Mouse (Mus musculus) heart, postnatal 14 days (tissue): Measurements from ENCODE around the gene Klhl2. TPM values are rescaled to one million over a fixed set of nuclear protein-coding genes. Genes with fewer than 3 reads are reported as not detected.
A peak's percentile ranks its signal among the peaks of the same experiment; 100 is the strongest.

Experiments used
- DNase-seq, 2 experiments: peaks; one replicate each; pipeline ENCODE4 v3.0.0; 2021 to 2022
- intact Hi-C: fragments of 180-260 bp; cut with DNase I; formaldehyde crosslinking; loops from one replicate; pipeline ENCODE4 v1.15.1; 2025
- long read RNA-seq, 2 experiments: library from polyadenylated mRNA; stranded (forward); transcript quantifications; one replicate each; pipeline ENCODE4 v2.0.0; 2021
- total RNA-seq, 2 experiments: library from RNA; stranded (reverse); gene quantifications; 2 replicates each; pipeline ENCODE4 v1.2.3; 2021

Klhl2 gene
- total RNA-seq: 10 to 100 TPM; 13.5 to 14.0 TPM
- long read RNA-seq, experiment 1, transcript Klhl2-201 (15 exons, 3,412 nt): major isoform, 23 of 28 reads
- long read RNA-seq, experiment 1, partial matches to known transcripts: 1 of 28 reads
- long read RNA-seq, experiment 1, other reads (novel, unspliced or antisense): 4 of 28 reads
- long read RNA-seq, experiment 2, transcript Klhl2-201 (15 exons, 3,412 nt): major isoform, 21 of 25 reads
- long read RNA-seq, experiment 2, partial matches to known transcripts: 3 of 25 reads
- long read RNA-seq, experiment 2, other reads (novel, unspliced or antisense): 1 of 25 reads

DNA sequence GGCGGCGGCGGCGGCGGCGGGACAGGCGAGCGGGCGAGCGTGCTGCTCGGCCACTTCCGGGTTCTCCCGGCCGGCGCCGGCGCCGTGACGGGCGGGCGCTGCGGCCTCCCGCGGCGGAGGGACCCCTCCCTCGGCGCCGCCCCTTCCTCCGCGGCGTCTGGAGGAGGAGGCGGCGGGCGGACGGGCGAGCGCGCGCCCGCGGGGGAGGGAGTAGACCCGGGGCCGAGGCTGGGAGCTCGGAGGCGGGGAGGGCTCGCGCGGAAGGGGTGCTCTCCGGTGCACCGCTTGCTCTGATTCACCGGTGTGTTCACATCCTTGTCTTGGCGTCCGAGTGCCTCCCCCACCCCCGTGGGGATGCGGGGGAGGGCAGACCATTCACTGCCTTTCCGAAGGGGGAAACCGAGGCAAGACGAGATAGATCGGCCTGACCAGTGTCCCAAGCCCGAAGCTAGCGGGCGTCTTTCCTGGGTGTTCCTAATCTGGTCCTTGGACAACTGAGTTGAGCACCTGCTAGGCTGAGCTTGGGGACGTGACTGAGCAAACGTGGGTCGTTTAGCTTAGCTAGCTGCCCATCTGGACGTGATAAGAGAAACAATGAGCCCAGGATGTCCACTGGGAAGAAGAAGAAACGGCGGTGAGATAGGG lies at the start of gene Klhl2:
Gene Klhl2, minus strand, starts transcription at position 121 of the 645 bp plus-strand sequence.
- intact Hi-C loops: loop anchor here (2.0 to 5.0 kb wide), 3 partner anchors 63 to 111 kb away; no protein-coding TSS in a partner anchor
- peak; percentile 80 to 89 for DNase-seq

DNA sequence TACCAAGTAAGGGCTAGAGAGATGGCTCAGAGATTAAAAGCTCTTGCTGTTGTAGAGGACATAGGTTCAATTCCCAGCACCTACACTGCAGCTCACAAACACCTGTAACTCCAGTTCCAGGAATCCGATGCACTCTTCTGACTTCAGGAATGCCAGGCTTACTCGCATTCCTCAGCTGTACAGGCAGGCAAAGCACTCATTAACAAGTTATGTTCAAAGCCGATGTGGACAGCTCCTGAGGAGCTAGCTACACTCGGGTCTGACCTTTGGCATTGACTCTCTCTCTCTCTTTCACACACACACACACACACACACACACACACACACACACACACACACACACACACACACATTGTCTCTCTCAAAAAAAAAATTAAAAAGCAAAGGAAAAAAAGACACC lies 48.9 kb upstream of the Klhl2 start:
- intact Hi-C loops: no loop called here
- no peak for DNase-seq

DNA sequence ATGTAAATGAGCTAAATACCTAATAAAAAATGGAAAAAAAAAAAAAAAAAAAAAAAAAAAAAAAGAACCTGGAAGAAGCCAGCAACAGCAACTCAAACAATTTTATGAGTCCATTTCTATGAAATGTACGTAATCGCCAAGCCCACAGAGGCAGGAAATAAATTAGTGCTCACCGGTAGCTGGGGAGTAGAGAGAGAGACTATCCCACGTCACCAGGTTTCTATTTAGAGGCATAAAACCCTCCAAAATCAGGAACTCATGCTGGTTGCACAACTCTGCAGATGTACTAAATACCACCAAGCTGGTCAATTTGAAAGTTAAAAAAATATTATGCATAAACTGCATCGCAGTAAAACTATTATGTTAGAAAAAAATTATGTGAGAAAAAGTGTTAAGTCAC lies 46.9 kb upstream of the Klhl2 start:
- DNase-seq: no peak
- intact Hi-C loops: no loop called here

DNA sequence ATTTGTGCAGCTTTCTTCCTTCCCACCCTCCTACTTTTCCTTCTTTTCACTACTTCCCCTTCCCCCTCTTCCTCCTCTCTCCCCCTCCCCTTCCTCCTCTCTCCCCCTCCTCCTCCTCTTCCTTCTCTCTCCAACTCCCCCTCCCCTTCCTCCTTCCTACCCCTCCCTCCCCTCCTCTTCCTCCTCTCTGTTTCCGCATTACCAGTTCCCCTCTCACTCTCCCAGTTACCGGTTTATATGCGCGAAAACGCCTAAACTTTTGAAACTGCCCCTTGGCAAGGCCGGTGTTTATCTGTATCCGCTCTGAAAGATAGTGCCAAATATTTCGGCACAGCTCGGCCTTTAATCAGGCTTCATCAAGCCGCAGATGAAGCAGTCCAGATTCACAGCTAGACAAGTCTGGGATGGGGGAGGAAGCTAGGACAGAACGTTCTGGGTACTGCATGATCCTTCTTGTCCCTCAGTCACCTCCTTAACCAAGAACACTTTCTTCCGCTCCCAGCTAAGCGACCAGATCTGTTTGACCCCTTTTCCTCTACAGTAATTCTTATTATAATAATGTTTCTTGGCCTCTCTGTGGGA lies 30.9 kb upstream of the Klhl2 start:
- DNase-seq: peak; percentile 22 to 37
- intact Hi-C loops: no loop called here

DNA sequence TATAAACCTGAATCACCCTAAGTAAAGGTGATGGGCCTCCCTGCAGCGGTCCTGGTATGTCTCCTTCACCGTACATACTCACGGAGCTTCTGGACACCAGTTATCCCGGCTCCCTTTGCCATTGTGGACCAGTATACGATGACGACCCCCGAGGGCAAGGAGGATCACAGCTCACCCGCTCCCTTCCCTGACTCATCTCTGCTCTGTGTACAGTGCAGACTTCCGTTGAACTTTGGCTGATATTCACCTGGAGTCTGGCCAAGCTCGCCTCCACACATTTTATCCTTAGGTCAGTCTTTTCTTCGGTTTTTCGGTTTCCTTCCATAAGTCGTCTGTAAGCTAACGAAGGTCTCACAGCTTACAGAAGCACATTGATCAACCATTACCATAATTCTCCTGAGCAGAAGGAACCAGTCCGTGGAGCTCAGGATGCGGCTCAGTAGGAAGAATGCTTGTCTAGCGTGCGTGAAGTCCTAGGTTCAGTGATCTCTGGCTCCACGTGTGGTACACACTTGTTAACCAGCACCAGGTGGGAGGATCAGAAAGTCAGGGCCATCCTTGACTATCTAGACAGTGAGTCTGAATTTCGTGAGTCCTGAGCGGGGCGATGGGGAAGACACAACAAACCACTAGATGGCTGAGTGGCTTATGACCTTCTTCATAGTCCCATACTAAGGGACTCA lies 28.0 kb upstream of the Klhl2 start:
- DNase-seq: no peak

GRCm38 (mm10) chr8:64871469-64872165 lies 21.8 kb upstream of the Klhl2 start:
- intact Hi-C loops: no loop called here
- peak in 1 of 2 experiments; percentile 23 for DNase-seq

More for the DNA sequence above, 28.0 kb upstream of the Klhl2 start:
- intact Hi-C loops: no loop called here

- DNase-seq: no peak
- intact Hi-C loops: no loop called here
Measured at GRCm38 (mm10) chr8:64870218-64870617, 20.4 kb upstream of the Klhl2 start.

- intact Hi-C loops: loop anchor here (5.0 kb wide), 1 partner anchor 93 kb away; no protein-coding TSS in a partner anchor
- DNase-seq: peak in 1 of 2 experiments; percentile 14
Measured at GRCm38 (mm10) chr8:64849091-64849896, 523 bp downstream of the Klhl2 start.

DNA sequence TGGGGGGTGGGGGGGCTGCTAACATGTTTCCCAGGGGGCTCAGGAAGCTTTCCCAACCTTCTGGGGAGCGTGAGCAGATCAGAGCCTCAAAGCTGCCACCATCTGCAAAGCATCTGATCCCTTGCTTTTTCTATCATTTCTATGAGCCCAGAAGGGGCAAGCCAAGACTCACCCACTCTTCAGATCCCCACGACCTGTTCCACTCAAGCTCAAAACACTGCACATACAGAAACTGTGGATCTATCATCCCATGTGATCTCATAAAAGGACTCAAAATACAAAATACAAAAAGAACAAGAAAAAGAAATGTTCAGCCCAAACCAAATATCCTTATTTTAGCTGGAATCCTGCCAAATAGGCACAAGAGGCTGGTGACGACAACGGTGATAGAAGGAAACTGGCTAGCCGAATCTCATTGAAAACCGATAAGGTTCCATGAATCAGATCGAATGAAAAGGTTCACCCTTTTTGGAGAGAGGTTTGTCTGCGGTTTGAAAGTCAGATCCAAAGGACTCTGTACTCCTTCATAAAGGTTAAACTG lies 1.5 kb downstream of the Klhl2 start:
- DNase-seq: no peak
- intact Hi-C loops: loop anchor here (5.0 kb wide), 1 partner anchor 94 kb away; no protein-coding TSS in a partner anchor

- intact Hi-C loops: loop anchor here (5.0 kb wide), 1 partner anchor 95 kb away; no protein-coding TSS in a partner anchor
- DNase-seq: no peak
Measured at GRCm38 (mm10) chr8:64847650-64848049, 2.2 kb downstream of the Klhl2 start.

DNA sequence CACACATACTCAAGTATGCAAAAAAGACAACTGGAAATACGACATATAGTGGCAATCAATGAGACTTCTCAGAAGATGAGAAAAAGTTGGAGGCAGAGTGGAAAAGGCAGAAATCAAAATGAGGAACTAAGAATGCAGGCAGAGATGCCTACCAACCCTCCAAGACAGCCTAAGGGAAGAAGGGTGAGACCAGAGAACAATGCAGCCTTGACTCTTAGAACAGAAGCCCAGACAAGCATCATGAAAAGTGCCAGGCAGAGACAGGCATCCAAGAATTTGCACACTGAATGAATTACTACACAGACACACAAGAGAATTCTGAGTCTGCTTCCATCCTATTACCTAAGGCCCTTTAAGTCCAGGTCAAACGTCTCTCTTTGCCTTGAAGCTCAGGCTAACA lies 2.6 kb downstream of the Klhl2 start:
- intact Hi-C loops: loop anchor here (5.0 kb wide), 1 partner anchor 95 kb away; no protein-coding TSS in a partner anchor
- DNase-seq: no peak

GRCm38 (mm10) chr8:64845314-64845713 lies 4.5 kb downstream of the Klhl2 start:
- no peak for DNase-seq
- intact Hi-C loops: loop anchor here (5.0 kb wide), 1 partner anchor 97 kb away; no protein-coding TSS in a partner anchor

GRCm38 (mm10) chr8:64844043-64844481 lies 5.8 kb downstream of the Klhl2 start:
- intact Hi-C loops: no loop called here
- DNase-seq: no peak

DNA sequence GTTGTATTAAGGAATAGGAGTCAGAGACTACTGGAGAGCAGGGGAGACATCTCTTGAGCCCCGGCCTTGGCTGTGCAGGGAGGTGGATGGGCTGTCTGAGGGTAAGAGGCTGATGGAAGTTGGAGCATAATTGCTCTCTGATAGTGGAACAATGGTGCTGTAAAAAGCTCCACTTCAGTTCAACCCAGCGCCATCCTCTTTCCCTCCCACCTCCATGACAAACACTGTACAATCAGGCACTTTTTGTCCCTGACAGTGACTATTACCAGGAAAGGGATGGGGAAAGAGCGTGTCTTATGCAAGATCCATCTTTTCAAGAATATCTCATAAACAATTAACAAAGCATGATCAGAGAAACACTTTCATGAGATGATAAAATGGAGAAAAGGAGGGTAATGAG lies 6.6 kb downstream of the Klhl2 start:
- intact Hi-C loops: no loop called here

DNA sequence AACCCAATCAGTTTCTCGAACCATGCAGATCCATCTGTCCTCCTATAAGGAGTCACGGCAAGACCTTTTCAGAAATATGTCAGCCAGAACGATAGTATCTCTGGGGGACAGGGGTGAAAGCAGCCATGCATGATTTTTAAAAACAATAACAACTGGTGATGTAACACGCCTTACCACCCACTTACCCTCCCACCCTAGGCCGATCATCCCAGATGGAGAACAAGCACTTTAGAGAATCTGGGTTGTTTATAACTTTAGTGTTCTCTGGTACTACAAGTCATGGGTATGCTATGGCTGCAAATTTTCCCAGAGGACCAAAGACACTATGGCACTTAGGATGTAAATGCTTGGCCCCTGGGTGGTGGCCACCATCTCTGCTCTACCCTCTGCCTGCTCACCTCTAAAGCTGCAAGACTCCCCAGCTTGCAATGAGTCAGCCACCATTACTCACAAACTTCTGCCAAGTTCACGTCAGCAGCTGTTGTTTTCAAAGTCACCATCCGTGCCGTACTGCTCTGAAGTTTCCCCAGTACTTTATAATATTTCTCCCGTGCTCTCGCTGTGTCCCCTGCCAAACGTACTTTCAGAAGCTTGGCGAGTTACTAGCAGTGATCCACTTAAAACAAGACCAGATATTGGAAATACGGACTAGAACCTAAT lies 7.9 kb downstream of the Klhl2 start:
- peak; percentile 15 to 42 for DNase-seq
- intact Hi-C loops: no loop called here

More for the DNA sequence above, 6.6 kb downstream of the Klhl2 start:
- DNase-seq: no peak

DNA sequence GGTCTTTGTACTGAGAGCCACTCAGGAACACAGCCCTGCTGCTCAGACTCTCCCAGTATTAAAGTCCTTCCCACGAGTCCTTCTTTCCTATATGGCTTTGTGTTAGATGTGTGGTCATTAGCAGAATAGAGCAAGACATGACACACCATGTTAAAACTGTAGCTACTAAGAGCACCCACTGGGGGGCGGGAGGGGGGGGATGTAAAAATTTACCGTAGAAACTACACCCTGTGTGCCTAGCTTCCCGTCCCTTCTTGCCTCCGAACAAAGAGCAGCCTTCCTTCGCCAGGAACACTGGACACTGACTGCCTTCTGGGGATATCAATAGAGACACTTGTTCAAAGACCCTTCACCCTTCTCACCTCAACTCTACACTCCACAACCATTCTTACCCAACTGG lies 10.2 kb downstream of the Klhl2 start:
- intact Hi-C loops: loop anchor here (10.0 kb wide), 1 partner anchor 225 kb away; no protein-coding TSS in a partner anchor
- no peak for DNase-seq

DNA sequence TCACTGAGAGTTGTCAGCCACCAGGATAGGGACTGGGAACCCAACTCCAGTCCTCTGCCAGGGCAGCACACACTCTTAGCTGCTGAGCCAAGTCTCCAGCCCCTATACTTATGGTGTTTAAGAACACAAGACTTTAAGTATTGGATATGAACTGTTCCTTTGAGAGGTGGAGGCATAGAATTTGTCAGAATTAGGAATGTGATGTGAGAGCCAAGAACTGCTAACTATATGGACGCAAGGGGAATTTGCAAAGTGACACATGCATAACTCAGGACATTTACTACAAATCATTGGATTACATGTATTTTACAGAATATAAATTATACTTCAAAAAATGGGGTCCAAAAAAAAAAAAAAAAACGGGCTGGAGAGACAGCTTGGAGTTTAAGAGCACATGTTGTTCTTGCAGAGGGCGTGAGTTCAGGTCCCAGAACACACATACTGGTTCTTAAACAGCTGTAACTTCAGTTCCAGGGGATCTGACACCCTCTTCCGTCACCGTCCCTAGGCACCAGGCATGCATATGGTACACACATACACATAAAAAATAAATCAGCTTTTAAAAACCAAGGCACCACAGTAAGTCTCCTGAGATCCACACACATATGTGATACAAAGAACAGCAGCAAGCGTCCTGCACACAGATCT lies 14.2 kb downstream of the Klhl2 start:
- DNase-seq: no peak
- intact Hi-C loops: loop anchor here (10.0 kb wide), 1 partner anchor 221 kb away; no protein-coding TSS in a partner anchor
